Mouse (Mus musculus) erythroblast, embryonic 14.5 days (primary cell): ENCODE results near the gene Smarce1. TPM values are rescaled to one million over a fixed set of nuclear protein-coding genes. Genes with fewer than 3 reads are reported as not detected.
"Not testable (repeated sequence)": the region's sequence is repeated elsewhere in the genome, so short reads cannot be mapped to it uniquely, and the experiment has no call there.

Experiments used
- H3K27me3 ChIP-seq: 2 replicates; pipeline ENCODE4 v1.6.1; 2012; ENCODE audit warnings: inconsistent platforms; ENCODE audit not compliant: control insufficient read depth
- H3K36me3 ChIP-seq: 2 replicates; pipeline ENCODE4 v1.6.1; 2012; ENCODE audit warnings: mild to moderate bottlenecking, inconsistent platforms; ENCODE audit not compliant: control insufficient read depth
- H3K4me1 ChIP-seq: 2 replicates; pipeline ENCODE4 v1.6.1; 2012; ENCODE audit warnings: inconsistent platforms; ENCODE audit not compliant: control insufficient read depth
- H3K4me3 ChIP-seq: replicated peaks from 2 replicates; pipeline ENCODE3; 2012; ENCODE audit warnings: moderate library complexity, mild to moderate bottlenecking, inconsistent platforms
- H3K9me3 ChIP-seq: 2 replicates; pipeline ENCODE4 v1.6.1; 2012; ENCODE audit warnings: low read length, inconsistent platforms, mixed read lengths; ENCODE audit not compliant: control insufficient read depth
- GATA1 ChIP-seq: IDR thresholded peaks from 2 replicates; pipeline ENCODE4 v1.6.1; 2012; ENCODE audit warnings: low read length, inconsistent platforms, mixed read lengths
- TAL1 ChIP-seq: IDR thresholded peaks from 3 replicates; pipeline ENCODE4 v1.6.1; 2012; ENCODE audit warnings: low read length, inconsistent platforms, mixed read lengths
- polyA plus RNA-seq: library from polyadenylated mRNA; stranded (reverse); fragments of >175 nt; gene quantifications from 2 replicates; pipeline ENCODE4 v1.2.3, GENCODE M21; 2012

Gene Smarce1
- polyA plus RNA-seq, 1 experiment: 58.6 TPM

- no peaks in the 10 kb centered on the region for H3K36me3 ChIP-seq
- no peak overlapping the region for H3K4me3 ChIP-seq
- H3K27me3 ChIP-seq: no peaks in the 10 kb centered on the region
- TF ChIP-seq TAL1 (no peak), GATA1 (no peak)
- H3K9me3 ChIP-seq: no peaks in the 10 kb centered on the region
- no peaks in the 10 kb centered on the region for H3K4me1 ChIP-seq
These were observed 24.5 kb upstream of the Smarce1 start for GRCm38 (mm10) chr11:99255316-99255715.

- TF ChIP-seq TAL1: no peak
- TF ChIP-seq GATA1: no peak
- no peaks in the 10 kb centered on the region for H3K36me3 ChIP-seq
- H3K4me1 ChIP-seq: no peaks in the 10 kb centered on the region
- no peak overlapping the region for H3K4me3 ChIP-seq
- H3K27me3 ChIP-seq: no peaks in the 10 kb centered on the region; the same call in 1 of the 2 replicates
- H3K9me3 ChIP-seq: no peaks in the 10 kb centered on the region
These were observed 23.1 kb upstream of the Smarce1 start for GRCm38 (mm10) chr11:99253893-99254292.

GRCm38 (mm10) chr11:99252671-99253070 is 21.9 kb upstream of the Smarce1 start:
- no peak overlapping the region for H3K4me3 ChIP-seq
- no peak for TF ChIP-seq GATA1
- no peak for TF ChIP-seq TAL1
- no peaks in the 10 kb centered on the region; the same call in 1 of the 2 replicates for H3K27me3 ChIP-seq
- no peaks in the 10 kb centered on the region for H3K36me3 ChIP-seq
- no peaks in the 10 kb centered on the region for H3K9me3 ChIP-seq
- H3K4me1 ChIP-seq: no peaks in the 10 kb centered on the region

GRCm38 (mm10) chr11:99250666-99251065 is 19.8 kb upstream of the Smarce1 start:
- H3K4me3 ChIP-seq: no peak overlapping the region
- no peaks in the 10 kb centered on the region for H3K4me1 ChIP-seq
- no peaks in the 10 kb centered on the region for H3K36me3 ChIP-seq
- no peaks in the 10 kb centered on the region for H3K9me3 ChIP-seq
- no peaks in the 10 kb centered on the region; the same call in 1 of the 2 replicates for H3K27me3 ChIP-seq
- TF ChIP-seq GATA1 (no peak), TAL1 (no peak)

- no peaks in the 10 kb centered on the region for H3K36me3 ChIP-seq
- no peaks in the 10 kb centered on the region for H3K9me3 ChIP-seq
- no peak for TF ChIP-seq TAL1
- H3K27me3 ChIP-seq: no peaks in the 10 kb centered on the region; the same call in 1 of the 2 replicates
- H3K4me3 ChIP-seq: no peak overlapping the region
- no peaks in the 10 kb centered on the region for H3K4me1 ChIP-seq
These were observed 19.4 kb upstream of the Smarce1 start for GRCm38 (mm10) chr11:99250241-99250640.

- TF ChIP-seq TAL1: no peak
- TF ChIP-seq GATA1: no peak
- peaks cover 2% of the 10 kb centered on the region for H3K27me3 ChIP-seq
- H3K36me3 ChIP-seq: no peaks in the 10 kb centered on the region
- H3K4me1 ChIP-seq: no peaks in the 10 kb centered on the region
- no peak overlapping the region for H3K4me3 ChIP-seq
- no peaks in the 10 kb centered on the region for H3K9me3 ChIP-seq
These were observed 18.3 kb upstream of the Smarce1 start for GRCm38 (mm10) chr11:99249115-99249514.

- Histone ChIP-seq H3K27me3 (peaks cover 9% of the 10 kb centered on the region), H3K4me3 (no peak overlapping the region)
- TF ChIP-seq GATA1 (no peak), TAL1 (no peak)
These were observed 17.1 kb upstream of the Smarce1 start for GRCm38 (mm10) chr11:99247916-99248315.

GRCm38 (mm10) chr11:99244519-99244918 is 13.7 kb upstream of the Smarce1 start:
- H3K9me3 ChIP-seq, H3K4me1 ChIP-seq, H3K4me3 ChIP-seq, H3K36me3 ChIP-seq: not testable (repeated sequence)
- peaks cover 12% of the 10 kb centered on the region for H3K27me3 ChIP-seq

More at GRCm38 (mm10) chr11:99247916-99248315, 17.1 kb upstream of the Smarce1 start:
- H3K36me3 ChIP-seq: no peaks in the 10 kb centered on the region
- H3K4me1 ChIP-seq: no peaks in the 10 kb centered on the region
- no peaks in the 10 kb centered on the region for H3K9me3 ChIP-seq

- TF ChIP-seq GATA1 (no peak), TAL1 (no peak)
- Histone ChIP-seq H3K4me1 (no peaks in the 10 kb centered on the region), H3K36me3 (no peaks in the 10 kb centered on the region), H3K9me3 (no peaks in the 10 kb centered on the region), H3K27me3 (peaks cover 12% of the 10 kb centered on the region), H3K4me3 (no peak within 1 kb of the TSS)
These were observed 13.1 kb upstream of the Smarce1 start, which contains the start of gene Krt222 for GRCm38 (mm10) chr11:99243820-99244374. TSS of gene Krt222 (minus strand) at chr11:99244085.
